Mouse (Mus musculus) forebrain, embryonic 16.5 days (tissue): ENCODE data around the gene Zfp423. TPM values are rescaled to one million over a fixed set of nuclear protein-coding genes. Genes with fewer than 3 reads are reported as not detected.

Source experiments
- ATAC-seq: fragments of 200-750 bp; cut with Nextera tagmentation; 2 replicates; pipeline ENCODE4 v1.8.0; 2017; ENCODE audit warnings: mild to moderate bottlenecking, moderate library complexity
- H3K27ac ChIP-seq: fragments of 300-500 bp; sonication (generic); 2 replicates; pipeline ENCODE4 v1.5.1; 2014; ENCODE audit warnings: low read length, control low read depth
- H3K27me3 ChIP-seq: fragments of 300-500 bp; sonication (generic); replicated peaks from 2 replicates; pipeline ENCODE4 v1.6.1; 2014; ENCODE audit warnings: low read length; ENCODE audit not compliant: control insufficient read depth, insufficient read depth
- H3K36me3 ChIP-seq: fragments of 300-500 bp; sonication (generic); 2 replicates; pipeline ENCODE4 v1.6.1; 2014; ENCODE audit not compliant: control insufficient read depth, insufficient read depth
- H3K4me1 ChIP-seq: fragments of 300-500 bp; sonication (generic); replicated peaks from 2 replicates; pipeline ENCODE4 v1.6.1; 2014; ENCODE audit warnings: low read length; ENCODE audit not compliant: control insufficient read depth, insufficient read depth
- H3K4me2 ChIP-seq: fragments of 300-500 bp; sonication (generic); 2 replicates; pipeline ENCODE4 v1.6.1; 2014; ENCODE audit warnings: mild to moderate bottlenecking, low read length, control low read depth
- H3K4me3 ChIP-seq: fragments of 300-500 bp; sonication (generic); replicated peaks from 2 replicates; pipeline ENCODE4 v1.5.1; 2014; ENCODE audit warnings: mild to moderate bottlenecking, low read length, control low read depth
- H3K9ac ChIP-seq: fragments of 300-500 bp; sonication (generic); replicated peaks from 2 replicates; pipeline ENCODE4 v1.6.1; 2014; ENCODE audit warnings: low read depth, low read length, control low read depth
- H3K9me3 ChIP-seq: fragments of 300-500 bp; sonication (generic); 2 replicates; pipeline ENCODE4 v1.6.1; 2016; ENCODE audit warnings: low read length; ENCODE audit not compliant: control insufficient read depth
- whole genome bisulfite sequencing: fragments of 180-500 bp; shearing (Covaris S2); extraction: QIAGEN DNeasy Blood & Tissue Kit; methylation state at CpG from one replicate; pipeline ENCODE4 v1.1.7; 2014; 5-methylcytosine and 5-hydroxymethylcytosine counted together
- polyA plus RNA-seq: library from polyadenylated mRNA; unstranded; fragments of >200 nt; fragmentation: Nextera tagmentation; extraction: Ambion mirVana; gene quantifications from 2 replicates; pipeline ENCODE4 v1.2.1, GENCODE M21; 2015

Gene Zfp423
- polyA plus RNA-seq, 1 experiment from 2014 or later = 20.6 TPM

DNA sequence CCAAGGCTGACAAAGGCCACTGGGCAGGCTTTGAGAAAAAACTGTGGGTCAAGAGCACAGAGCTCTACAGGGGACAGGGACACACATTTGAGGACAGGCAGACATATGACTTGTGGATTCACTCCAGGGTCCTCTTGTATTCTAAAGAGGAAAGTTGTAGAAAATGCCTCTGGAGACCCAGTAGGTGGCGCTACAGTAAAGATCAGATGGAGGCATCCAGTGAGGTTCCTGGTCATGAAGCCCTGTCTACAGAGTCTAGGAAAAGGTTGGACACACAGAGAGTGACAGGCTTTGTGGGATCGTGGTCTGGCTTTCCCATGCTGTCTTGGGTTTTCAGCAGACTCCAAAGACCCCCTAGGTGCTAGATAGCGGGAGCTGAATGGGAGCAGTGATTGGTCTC is 318.5 kb downstream of the Zfp423 start:
- Histone ChIP-seq H3K9ac (no peak overlapping the region), H3K9me3 (no peaks in the 10 kb centered on the region), H3K27ac (no peak overlapping the region), H3K4me1 (peaks cover 14% of the 10 kb centered on the region), H3K36me3 (no peaks in the 10 kb centered on the region), H3K4me2 (no peak overlapping the region), H3K27me3 (no peaks in the 10 kb centered on the region), H3K4me3 (no peak overlapping the region)
- no peak for ATAC-seq
- WGBS = 33% methylated on average over 3 of the region's 3 CpGs

DNA sequence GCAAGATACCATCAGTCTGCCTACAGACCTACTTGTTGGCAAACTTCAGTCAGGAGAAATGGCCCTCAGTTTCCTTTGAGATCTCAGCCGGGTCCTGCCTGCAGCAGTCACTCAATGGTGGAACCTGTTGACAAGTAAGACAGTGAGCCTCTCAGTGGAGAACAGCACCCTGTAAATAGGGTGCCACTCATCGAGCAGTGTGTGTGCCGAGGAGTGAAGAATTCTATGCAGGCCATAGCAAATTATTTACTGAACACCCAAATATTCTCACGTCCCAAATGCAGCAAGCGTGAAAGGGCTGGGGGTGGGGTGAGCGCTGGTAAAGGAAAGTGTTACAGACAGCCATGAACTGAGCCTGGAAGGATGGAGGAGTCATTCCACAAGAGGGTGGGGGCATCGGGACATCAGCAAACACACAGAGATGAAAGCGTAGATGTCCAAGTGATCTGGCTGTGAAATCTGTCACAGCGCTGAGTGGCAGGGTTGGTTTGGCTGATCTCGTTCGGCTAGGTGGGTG is 323.1 kb downstream of the Zfp423 start:
- WGBS = 81% methylated on average over 11 of the region's 11 CpGs
- ATAC-seq = no peak
- no peak overlapping the region for H3K4me3 ChIP-seq

GRCm38 (mm10) chr8:87631776-87632175 is 327.6 kb downstream of the Zfp423 start:
- Histone ChIP-seq H3K9ac (no peak overlapping the region), H3K4me2 (no peak overlapping the region), H3K4me3 (no peak overlapping the region), H3K27me3 (no peaks in the 10 kb centered on the region), H3K36me3 (no peaks in the 10 kb centered on the region), H3K9me3 (no peaks in the 10 kb centered on the region), H3K27ac (no peak overlapping the region), H3K4me1 (no peaks in the 10 kb centered on the region)
- ATAC-seq = no peak
- WGBS = 90% methylated on average over 7 of the region's 7 CpGs

More for the DNA sequence above, 323.1 kb downstream of the Zfp423 start:
- Histone ChIP-seq H3K9ac (no peak overlapping the region), H3K36me3 (no peaks in the 10 kb centered on the region), H3K27ac (no peak overlapping the region), H3K4me2 (no peak overlapping the region), H3K27me3 (no peaks in the 10 kb centered on the region), H3K4me1 (no peaks in the 10 kb centered on the region), H3K9me3 (no peaks in the 10 kb centered on the region)

- Histone ChIP-seq H3K9me3 (no peaks in the 10 kb centered on the region), H3K36me3 (no peaks in the 10 kb centered on the region), H3K9ac (no peak overlapping the region), H3K4me3 (no peak overlapping the region), H3K27ac (no peak overlapping the region), H3K27me3 (no peaks in the 10 kb centered on the region), H3K4me1 (no peaks in the 10 kb centered on the region), H3K4me2 (no peak overlapping the region)
- ATAC-seq = no peak
- 36% methylated on average over 6 of the region's 6 CpGs for WGBS
Observed at GRCm38 (mm10) chr8:87629656-87630055, 329.7 kb downstream of the Zfp423 start.

DNA sequence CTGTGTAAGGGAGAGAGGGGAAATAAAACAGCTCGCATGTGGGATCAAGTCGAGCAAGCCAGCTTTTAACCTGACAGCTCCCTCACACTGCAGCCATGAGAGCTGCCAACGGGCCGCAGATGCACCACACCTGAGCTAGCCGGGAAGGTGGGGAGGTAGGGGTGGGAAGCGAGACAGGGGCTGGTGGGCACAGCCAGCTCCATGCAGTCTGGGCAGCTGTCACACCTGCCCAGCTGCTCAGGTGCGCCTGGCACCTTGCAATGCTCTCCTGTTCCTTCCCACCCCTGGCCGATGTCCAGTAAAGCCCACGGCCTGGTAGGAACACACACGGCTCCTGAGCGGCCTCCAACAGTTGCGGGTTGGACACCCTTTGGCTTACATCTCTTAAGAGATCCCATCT is 338.2 kb downstream of the Zfp423 start:
- Histone ChIP-seq H3K4me2 (no peak overlapping the region), H3K4me1 (0 out of 2 replicates have a peak, but pooled peaks cover 4% of the 10 kb centered on the region), H3K9me3 (no peaks in the 10 kb centered on the region), H3K4me3 (no peak overlapping the region), H3K36me3 (no peaks in the 10 kb centered on the region), H3K27me3 (no peaks in the 10 kb centered on the region), H3K9ac (no peak overlapping the region), H3K27ac (no peak overlapping the region)
- no peak for ATAC-seq
- 83% methylated on average over 12 of the region's 12 CpGs for WGBS

DNA sequence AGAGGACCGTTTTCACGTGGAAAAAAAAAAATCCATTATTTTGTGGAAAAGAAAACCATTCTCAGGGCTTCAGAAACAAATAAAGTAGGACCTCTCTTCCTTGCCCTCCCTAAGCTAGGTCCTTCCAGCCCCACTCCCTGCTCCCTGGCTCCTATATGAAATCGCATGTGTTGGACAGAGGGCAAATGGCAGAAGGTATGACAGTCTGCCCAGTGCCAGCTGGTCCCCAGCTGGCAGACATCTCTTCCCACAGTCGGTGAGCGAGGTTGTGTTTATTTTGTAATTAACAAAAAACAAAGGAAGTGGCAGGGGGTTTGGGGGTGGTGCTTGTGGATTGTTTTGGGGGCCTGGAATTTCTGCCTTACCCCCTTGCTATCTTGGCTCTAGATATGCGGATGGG is 339.2 kb downstream of the Zfp423 start:
- Histone ChIP-seq H3K4me2 (no peak overlapping the region), H3K36me3 (no peaks in the 10 kb centered on the region), H3K4me3 (no peak overlapping the region), H3K9ac (no peak overlapping the region), H3K9me3 (no peaks in the 10 kb centered on the region), H3K27me3 (no peaks in the 10 kb centered on the region), H3K27ac (no peak overlapping the region), H3K4me1 (0 out of 2 replicates have a peak, but pooled peaks cover 4% of the 10 kb centered on the region)
- no peak for ATAC-seq
- 56% methylated on average over 6 of the region's 6 CpGs for WGBS

DNA sequence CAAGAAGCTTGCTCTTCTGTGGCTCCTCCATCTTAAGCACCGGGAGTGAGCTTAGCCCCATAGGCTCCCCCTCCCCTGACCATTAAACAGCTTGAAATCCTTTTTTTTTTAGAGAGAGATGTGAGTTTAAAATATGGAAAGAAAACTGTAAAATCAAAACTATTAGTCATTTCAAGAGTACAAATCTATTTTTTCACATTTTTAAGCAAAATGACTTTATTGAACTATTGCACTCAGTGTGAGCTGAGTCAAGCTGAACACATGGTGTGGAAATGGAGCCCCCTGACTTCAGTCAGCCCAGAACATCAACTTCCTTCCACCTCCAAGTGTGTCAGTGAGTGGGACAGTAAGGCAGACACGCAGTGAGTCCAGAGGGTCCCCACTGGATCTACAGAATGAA is 339.9 kb downstream of the Zfp423 start:
- Histone ChIP-seq H3K9ac (no peak overlapping the region), H3K27me3 (no peaks in the 10 kb centered on the region), H3K4me2 (no peak overlapping the region), H3K4me1 (0 out of 2 replicates have a peak, but pooled peaks cover 4% of the 10 kb centered on the region), H3K9me3 (no peaks in the 10 kb centered on the region), H3K36me3 (no peaks in the 10 kb centered on the region), H3K4me3 (no peak overlapping the region), H3K27ac (no peak overlapping the region)
- 76% methylated on average over 2 of the region's 2 CpGs for WGBS
- no peak for ATAC-seq

GRCm38 (mm10) chr8:87619118-87619517 is 340.3 kb downstream of the Zfp423 start:
- 48% methylated on average over 7 of the region's 7 CpGs for WGBS
- no peak for ATAC-seq
- Histone ChIP-seq H3K4me1 (0 out of 2 replicates have a peak, but pooled peaks cover 4% of the 10 kb centered on the region), H3K4me3 (no peak overlapping the region), H3K27me3 (no peaks in the 10 kb centered on the region), H3K4me2 (no peak overlapping the region), H3K9ac (no peak overlapping the region), H3K36me3 (no peaks in the 10 kb centered on the region), H3K27ac (no peak overlapping the region), H3K9me3 (no peaks in the 10 kb centered on the region)

- no peak overlapping the region for H3K9ac ChIP-seq
Observed at GRCm38 (mm10) chr8:87613701-87614100, 345.7 kb downstream of the Zfp423 start.

More at GRCm38 (mm10) chr8:87613701-87614100, 345.7 kb downstream of the Zfp423 start:
- Histone ChIP-seq H3K27ac (no peak overlapping the region), H3K4me3 (no peak overlapping the region), H3K9me3 (no peaks in the 10 kb centered on the region), H3K4me1 (no peaks in the 10 kb centered on the region), H3K27me3 (no peaks in the 10 kb centered on the region), H3K36me3 (no peaks in the 10 kb centered on the region), H3K4me2 (no peak overlapping the region)
- no peak for ATAC-seq
- WGBS = 100% methylated on average over 1 of the region's 1 CpGs
